Mouse (Mus musculus) intestine, embryonic 16.5 days (tissue): ENCODE measurements at regions not wholly inside any gene's neighbourhood (a gene's known extent, or its start where the extent isn't known, plus 50 kb on each side); places are given as distances from the start of the nearest gene placed in this dataset.
"Not testable (repeated sequence)": the region's sequence is repeated elsewhere in the genome, so short reads cannot be mapped to it uniquely, and the experiment has no call there.

ENCODE experiments used
- ATAC-seq: fragments of 200-750 bp; cut with Nextera tagmentation; 2 replicates; pipeline ENCODE4 v1.8.0; 2017; ENCODE audit warnings: moderate TSS enrichment, moderate library complexity
- H3K27ac ChIP-seq: fragments of 300-500 bp; sonication (generic); 2 replicates; pipeline ENCODE4 v1.5.1; 2014; ENCODE audit warnings: mild to moderate bottlenecking, low read length
- H3K27me3 ChIP-seq: fragments of 300-500 bp; sonication (generic); replicated peaks from 2 replicates; pipeline ENCODE4 v1.6.1; 2014; ENCODE audit warnings: low read length, control low read depth, mixed read lengths; ENCODE audit not compliant: control insufficient read depth, insufficient read depth
- H3K36me3 ChIP-seq: fragments of 300-500 bp; sonication (generic); 2 replicates; pipeline ENCODE4 v1.6.1; 2014; ENCODE audit warnings: low read length, control low read depth; ENCODE audit not compliant: control insufficient read depth, insufficient read depth
- H3K4me1 ChIP-seq: fragments of 300-500 bp; sonication (generic); 2 replicates; pipeline ENCODE4 v1.6.1; 2014; ENCODE audit warnings: low read length, control low read depth, mixed read lengths; ENCODE audit not compliant: control insufficient read depth, insufficient read depth
- H3K4me2 ChIP-seq: fragments of 300-500 bp; sonication (generic); 2 replicates; pipeline ENCODE4 v1.6.1; 2014; ENCODE audit warnings: low read depth, low read length, control low read depth
- H3K4me3 ChIP-seq: fragments of 300-500 bp; sonication (generic); 2 replicates; pipeline ENCODE4 v1.5.1; 2014; ENCODE audit warnings: mild to moderate bottlenecking, low read length
- H3K9ac ChIP-seq: fragments of 300-500 bp; sonication (generic); 2 replicates; pipeline ENCODE4 v1.6.1; 2014; ENCODE audit warnings: low read depth, low read length
- H3K9me3 ChIP-seq: fragments of 300-500 bp; sonication (generic); 2 replicates; pipeline ENCODE4 v1.6.1; 2016; ENCODE audit warnings: low read length, control low read depth; ENCODE audit not compliant: control insufficient read depth
- WGBS: fragments of 180-500 bp; shearing (Covaris S2); extraction: QIAGEN DNeasy Blood & Tissue Kit; methylation state at CpG from one replicate; pipeline ENCODE4 v1.1.7; 2014; 5-methylcytosine and 5-hydroxymethylcytosine counted together

GRCm38 (mm10) chr6:24298562-24299212 lies 130.8 kb upstream of the Slc13a1 start:
- 89% methylated on average over 5 of the region's 5 CpGs for WGBS
- Histone ChIP-seq H3K36me3 (no peaks in the 10 kb centered on the region), H3K9me3 (no peaks in the 10 kb centered on the region), H3K27ac (no peak overlapping the region), H3K9ac (no peak overlapping the region), H3K4me2 (no peak overlapping the region), H3K4me3 (no peak overlapping the region), H3K27me3 (no peaks in the 10 kb centered on the region), H3K4me1 (no peaks in the 10 kb centered on the region)
- no peak for ATAC-seq

DNA sequence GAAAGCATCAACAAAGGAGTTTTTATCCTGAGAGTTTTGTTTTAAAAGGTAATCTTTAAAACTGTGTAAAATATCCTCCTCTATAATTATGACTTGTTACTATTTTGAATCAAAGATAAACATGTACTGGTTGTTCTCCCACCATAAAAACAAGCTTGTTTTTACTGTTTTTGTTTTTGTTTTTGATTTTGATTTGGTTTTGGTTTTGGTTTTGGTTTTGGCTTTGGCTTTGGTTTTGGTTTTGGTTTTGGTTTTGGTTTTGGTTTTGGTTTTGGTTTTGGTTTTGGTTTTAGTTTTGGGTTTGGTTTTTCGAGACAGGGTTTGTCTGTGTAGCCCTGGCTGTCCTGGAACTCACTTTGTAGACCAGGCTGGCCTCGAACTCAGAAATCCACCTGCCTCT lies 120.9 kb upstream of the Slc13a1 start:
- not testable (repeated sequence) for H3K27me3 ChIP-seq, H3K9ac ChIP-seq, H3K36me3 ChIP-seq, H3K4me1 ChIP-seq, H3K27ac ChIP-seq, H3K9me3 ChIP-seq, ATAC-seq, H3K4me3 ChIP-seq, H3K4me2 ChIP-seq
- 83% methylated on average over 2 of the region's 2 CpGs for WGBS

GRCm38 (mm10) chr6:24272821-24273220 lies 104.9 kb upstream of the Slc13a1 start:
- H3K4me1 ChIP-seq, result no peaks in the 10 kb centered on the region
- no peaks in the 10 kb centered on the region for H3K27me3 ChIP-seq
- no peak overlapping the region for H3K27ac ChIP-seq
- no peaks in the 10 kb centered on the region for H3K9me3 ChIP-seq
- H3K4me2 ChIP-seq, result no peak overlapping the region
- 72% methylated on average over 5 of the region's 5 CpGs for WGBS
- ATAC-seq, result no peak
- H3K4me3 ChIP-seq, result no peak overlapping the region
- no peaks in the 10 kb centered on the region for H3K36me3 ChIP-seq
- H3K9ac ChIP-seq, result no peak overlapping the region

GRCm38 (mm10) chr6:24269633-24270032 lies 101.7 kb upstream of the Slc13a1 start:
- no peak for ATAC-seq
- Histone ChIP-seq H3K4me2 (no peak overlapping the region), H3K4me3 (no peak overlapping the region), H3K9me3 (no peaks in the 10 kb centered on the region), H3K27ac (no peak overlapping the region), H3K36me3 (no peaks in the 10 kb centered on the region), H3K4me1 (no peaks in the 10 kb centered on the region), H3K27me3 (no peaks in the 10 kb centered on the region), H3K9ac (no peak overlapping the region)
- WGBS, result 78% methylated on average over 3 of the region's 3 CpGs

GRCm38 (mm10) chr6:24263796-24264195 lies 95.9 kb upstream of the Slc13a1 start:
- no peaks in the 10 kb centered on the region for H3K27me3 ChIP-seq
- no peak overlapping the region for H3K9ac ChIP-seq
- whole genome bisulfite sequencing, result 60% methylated on average over 4 of the region's 4 CpGs
- H3K27ac ChIP-seq, result 0 out of 2 replicates have a peak overlapping the region, but pooled peaks have one; percentile 33
- ATAC-seq, result peak; percentile 83
- no peaks in the 10 kb centered on the region for H3K36me3 ChIP-seq
- H3K4me2 ChIP-seq, result no peak overlapping the region
- H3K4me1 ChIP-seq, result no peaks in the 10 kb centered on the region
- H3K4me3 ChIP-seq, result no peak overlapping the region
- no peaks in the 10 kb centered on the region for H3K9me3 ChIP-seq

- H3K27me3 ChIP-seq, result no peaks in the 10 kb centered on the region
- H3K4me2 ChIP-seq, result no peak overlapping the region
- WGBS, result 57% methylated on average over 5 of the region's 5 CpGs
- no peaks in the 10 kb centered on the region for H3K9me3 ChIP-seq
- H3K9ac ChIP-seq, result no peak overlapping the region
- no peak overlapping the region for H3K27ac ChIP-seq
- no peaks in the 10 kb centered on the region for H3K4me1 ChIP-seq
- no peaks in the 10 kb centered on the region for H3K36me3 ChIP-seq
- H3K4me3 ChIP-seq, result no peak overlapping the region
- peak; percentile 87 for ATAC-seq
Measured at GRCm38 (mm10) chr6:24262578-24262977, 94.7 kb upstream of the Slc13a1 start.

GRCm38 (mm10) chr6:24245591-24245990 lies 77.7 kb upstream of the Slc13a1 start:
- Histone ChIP-seq H3K27me3 (no peaks in the 10 kb centered on the region), H3K9ac (no peak overlapping the region), H3K4me1 (no peaks in the 10 kb centered on the region), H3K4me3 (no peak overlapping the region), H3K4me2 (no peak overlapping the region), H3K36me3 (no peaks in the 10 kb centered on the region), H3K9me3 (no peaks in the 10 kb centered on the region), H3K27ac (no peak overlapping the region)
- WGBS, result 81% methylated on average over 1 of the region's 1 CpGs
- no peak for ATAC-seq

DNA sequence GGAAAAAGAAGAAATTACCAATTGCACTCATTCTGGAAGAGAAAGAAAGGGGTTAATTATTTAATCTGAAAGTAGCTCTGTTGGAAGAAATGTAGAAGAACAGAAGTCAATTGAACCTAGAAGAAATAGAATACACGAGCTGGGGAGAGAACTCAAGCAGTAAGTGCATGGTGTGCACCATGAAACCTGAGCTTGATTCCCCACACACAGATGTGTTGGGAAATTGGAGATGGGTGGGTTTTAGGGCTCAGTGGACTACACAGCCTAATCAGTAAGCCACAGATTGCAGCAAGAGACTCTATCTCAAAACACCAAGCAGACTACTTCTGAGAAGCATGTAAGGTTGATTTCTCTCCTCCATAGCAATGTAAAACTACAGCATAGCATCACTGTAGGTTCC lies 70.6 kb upstream of the Slc13a1 start:
- Histone ChIP-seq H3K4me3 (no peak overlapping the region), H3K4me1 (no peaks in the 10 kb centered on the region), H3K36me3 (no peaks in the 10 kb centered on the region), H3K4me2 (no peak overlapping the region), H3K27ac (no peak overlapping the region), H3K27me3 (no peaks in the 10 kb centered on the region), H3K9ac (no peak overlapping the region), H3K9me3 (no peaks in the 10 kb centered on the region)
- ATAC-seq, result no peak
- WGBS, result 50% methylated on average over 1 of the region's 1 CpGs

DNA sequence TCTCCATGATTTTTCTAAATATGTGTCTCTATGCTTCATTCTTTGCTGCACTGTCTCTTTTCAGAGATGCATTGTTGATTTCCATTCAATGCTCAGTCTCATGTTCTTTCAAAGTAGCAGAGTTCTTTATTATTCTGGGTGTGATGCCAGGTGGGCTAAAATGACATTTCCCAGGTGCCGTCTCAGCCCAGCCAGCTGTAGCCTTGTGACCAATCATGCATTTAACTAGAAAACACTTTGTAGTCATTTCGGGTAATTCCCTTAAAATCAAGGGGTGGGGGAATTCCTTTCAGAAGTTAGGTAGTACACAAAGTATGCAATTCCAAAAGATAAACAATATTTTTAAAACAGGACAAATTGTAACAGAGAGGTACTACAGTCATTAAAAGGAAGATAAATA lies 70.2 kb upstream of the Slc13a1 start:
- WGBS, result 72% methylated on average over 2 of the region's 2 CpGs
- Histone ChIP-seq H3K4me2 (no peak overlapping the region), H3K4me3 (no peak overlapping the region), H3K4me1 (no peaks in the 10 kb centered on the region), H3K36me3 (no peaks in the 10 kb centered on the region), H3K9ac (no peak overlapping the region), H3K27me3 (no peaks in the 10 kb centered on the region), H3K9me3 (no peaks in the 10 kb centered on the region), H3K27ac (no peak overlapping the region)
- no peak for ATAC-seq

DNA sequence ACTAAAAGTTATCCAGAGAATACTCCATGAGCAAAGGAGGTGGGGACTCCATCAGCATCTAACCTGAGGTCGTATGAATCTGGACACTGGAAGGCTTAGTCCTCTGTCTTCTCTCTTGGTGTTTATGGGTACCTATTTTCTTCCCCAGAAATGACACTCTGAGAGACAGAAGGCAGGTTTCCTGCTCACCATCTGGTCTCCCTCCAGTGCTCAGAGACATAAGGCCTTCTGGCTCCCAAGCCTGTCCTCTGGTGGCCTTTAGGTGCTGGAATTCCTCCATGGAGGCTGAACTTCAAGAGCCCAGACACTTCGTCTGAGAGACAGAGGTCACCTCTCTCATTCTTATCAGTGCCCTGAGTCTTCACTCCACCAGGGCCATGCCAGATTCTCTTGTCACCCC lies 65.7 kb upstream of the Slc13a1 start:
- H3K27me3 ChIP-seq, result no peaks in the 10 kb centered on the region
- H3K36me3 ChIP-seq, result no peaks in the 10 kb centered on the region
- no peak for ATAC-seq
- H3K4me1 ChIP-seq, result no peaks in the 10 kb centered on the region
- no peak overlapping the region for H3K9ac ChIP-seq
- H3K4me2 ChIP-seq, result no peak overlapping the region
- no peaks in the 10 kb centered on the region for H3K9me3 ChIP-seq
- H3K4me3 ChIP-seq, result no peak overlapping the region
- 80% methylated on average over 2 of the region's 2 CpGs for WGBS
- no peak overlapping the region for H3K27ac ChIP-seq
